15 mouse cellular contexts compared by ENCODE assay signal in the genomic region with DNA sequence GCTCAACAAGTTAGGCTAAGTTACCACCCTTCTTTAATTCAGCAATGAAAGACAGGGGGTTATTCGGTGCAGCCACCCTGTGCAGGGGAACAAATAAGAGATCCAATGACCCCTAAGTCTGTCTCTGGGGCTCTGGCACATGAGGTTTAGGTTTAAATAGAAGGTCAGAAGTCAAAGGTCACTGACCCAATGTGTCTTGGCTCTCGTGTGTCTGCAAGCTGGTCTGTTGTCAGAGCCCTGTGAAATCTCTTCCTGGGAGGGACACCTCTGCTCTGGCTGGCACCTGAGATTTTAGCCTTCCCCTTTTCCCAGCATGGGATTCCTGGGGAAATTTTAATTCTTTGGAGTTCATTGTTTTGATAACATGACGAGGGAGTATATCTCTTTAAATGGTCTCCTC. TPM values are rescaled to one million over a fixed set of nuclear protein-coding genes. Genes with fewer than 3 reads are reported as not detected.
DNase-seq lines count a peak whose midpoint lies in the region; ATAC-seq and TF ChIP-seq lines count a peak whose summit lies in the region.
"Had no signal": no experiment of that assay in that cellular context is flagged by ENCODE, and none has a peak within 500 bp of the region (broad histone marks: within the 10 kb centered on the region; RNA-seq: fewer than 3 reads in every experiment).

No protein-coding gene starts in this region.

- peak overlapping the region; percentile 68 for H3K27ac ChIP-seq in gastrocnemius, adult 2 months
- peak overlapping the region; percentile 61 for H3K27ac ChIP-seq in midbrain, embryonic 10.5 days (replicated peaks)
- no peak overlapping the region for H3K27ac ChIP-seq in midbrain, embryonic 13.5 days
- peak overlapping the region; percentile 61; the same call in 1 of the 2 replicates for H3K27ac ChIP-seq in limb, embryonic 14.5 days (replicated peaks; ENCODE audit: low read depth, low read length)
- H3K27ac ChIP-seq: hindbrain, embryonic 15.5 days; midbrain, embryonic 12.5 days had no signal

- H3K27me3 ChIP-seq in midbrain, embryonic 10.5 days (ENCODE audit: low read depth, poor library complexity, severe bottlenecking) = no peaks in the 10 kb centered on the region
- H3K27me3 ChIP-seq in midbrain, embryonic 13.5 days = no peaks in the 10 kb centered on the region
- no peaks in the 10 kb centered on the region for H3K27me3 ChIP-seq in limb, embryonic 14.5 days (ENCODE audit: control insufficient read depth, insufficient read depth, low read length)
- H3K27me3 ChIP-seq: hindbrain, embryonic 15.5 days; midbrain, embryonic 12.5 days had no signal

- DNase-seq in gastrocnemius, adult 2 months = no peak
- no peak for DNase-seq in gastrocnemius, postnatal 36 days
- peak; percentile 25 for DNase-seq in midbrain, embryonic 10.5 days (ENCODE audit: low spot score)
- no peak for DNase-seq in limb, embryonic 14.5 days (ENCODE audit: low spot score)
- no peak for DNase-seq in left cerebral cortex, postnatal 4 days
- DNase-seq in urinary bladder, postnatal 36 days (ENCODE audit: low spot score in 2 of 2) = no peak
- no peak for DNase-seq in layer of hippocampus, postnatal 36 days
- DNase-seq: adrenal gland, postnatal 25 days; cerebellum, adult 2 months; kidney, postnatal 4 days; lung, adult 2 months had no signal

- TF ChIP-seq POLR2A in limb, embryonic 14.5 days (IDR thresholded peaks at IDR 0.05; ENCODE audit: borderline replicate concordance, extremely low read depth, insufficient read depth, insufficient read length) = no peak

- H3K36me3 ChIP-seq in midbrain, embryonic 10.5 days = peaks cover 18% of the 10 kb centered on the region
- H3K36me3 ChIP-seq in midbrain, embryonic 13.5 days = peaks cover 9% of the 10 kb centered on the region; the same call in 1 of the 2 replicates
- H3K36me3 ChIP-seq in limb, embryonic 14.5 days (ENCODE audit: control insufficient read depth, insufficient read depth, low read length) = peaks cover 11% of the 10 kb centered on the region

- WGBS in midbrain, embryonic 10.5 days = 5% methylated on average over 3 of the region's 3 CpGs
- WGBS in midbrain, embryonic 13.5 days = 14% methylated on average over 3 of the region's 3 CpGs
- WGBS in limb, embryonic 14.5 days = 21% methylated on average over 3 of the region's 3 CpGs

- H3K4me1 ChIP-seq in midbrain, embryonic 10.5 days = peaks cover 66% of the 10 kb centered on the region
- peaks cover 49% of the 10 kb centered on the region for H3K4me1 ChIP-seq in midbrain, embryonic 13.5 days (replicated peaks)
- peaks cover 39% of the 10 kb centered on the region for H3K4me1 ChIP-seq in limb, embryonic 14.5 days (ENCODE audit: control insufficient read depth, insufficient read depth, low read length)

- H3K4me3 ChIP-seq in gastrocnemius, adult 2 months = no peak overlapping the region
- H3K4me3 ChIP-seq in midbrain, embryonic 10.5 days = no peak overlapping the region
- no peak overlapping the region for H3K4me3 ChIP-seq in midbrain, embryonic 13.5 days (replicated peaks)
- H3K4me3 ChIP-seq in limb, embryonic 14.5 days (replicated peaks; ENCODE audit: low read length) = no peak overlapping the region
- H3K4me3 ChIP-seq: hindbrain, embryonic 15.5 days; midbrain, embryonic 12.5 days had no signal

- no peak overlapping the region for H3K9ac ChIP-seq in midbrain, embryonic 13.5 days (replicated peaks)
- no peak overlapping the region for H3K9ac ChIP-seq in limb, embryonic 14.5 days (ENCODE audit: low read depth, low read length, severe bottlenecking)
- H3K9ac ChIP-seq: hindbrain, embryonic 15.5 days; midbrain, embryonic 12.5 days had no signal

- H3K9me3 ChIP-seq in midbrain, embryonic 10.5 days (replicated peaks) = no peaks in the 10 kb centered on the region
- H3K9me3 ChIP-seq in midbrain, embryonic 13.5 days = no peaks in the 10 kb centered on the region
- H3K9me3 ChIP-seq in limb, embryonic 14.5 days (ENCODE audit: control insufficient read depth, low read length) = no peaks in the 10 kb centered on the region
- H3K9me3 ChIP-seq: hindbrain, embryonic 15.5 days; midbrain, embryonic 12.5 days had no signal

- H3K4me2 ChIP-seq in midbrain, embryonic 13.5 days (replicated peaks) = no peak overlapping the region
- H3K4me2 ChIP-seq in limb, embryonic 14.5 days (replicated peaks; ENCODE audit: low read depth, low read length, severe bottlenecking) = no peak overlapping the region
- H3K4me2 ChIP-seq: hindbrain, embryonic 15.5 days; midbrain, embryonic 12.5 days had no signal

- intact Hi-C loops in gastrocnemius, adult 2 months (cut with DNase I) = no loop called here
- intact Hi-C loops in gastrocnemius, postnatal 36 days (cut with DNase I) = no loop called here
- intact Hi-C loops in left cerebral cortex, postnatal 4 days (cut with DNase I) = no loop called here

- TF ChIP-seq CTCF in gastrocnemius, adult 2 months (IDR thresholded peaks at IDR 0.05) = no peak

- no peak for ATAC-seq in midbrain, embryonic 13.5 days
- ATAC-seq in limb, embryonic 14.5 days (ENCODE audit: low FRiP score, low read depth) = no peak

RNA-seq across cellular contexts. Expression of gene Eef2k, which starts 19.6 kb away (rescaled TPM):
- 10 to 100 TPM; 53.1 to 88.8 TPM for total RNA-seq in gastrocnemius, adult 2 months (2021)
- total RNA-seq in gastrocnemius, postnatal 36 days (2021) = 10 to 100 TPM; 55.7 to 60.3 TPM
- 24.0 and 26.1 TPM in 2 replicates for polyA plus RNA-seq in midbrain, embryonic 10.5 days (2016; fragmentation: Nextera tagmentation; extraction: Ambion mirVana)
- 23.9 and 26.4 TPM in 2 replicates for polyA plus RNA-seq in midbrain, embryonic 13.5 days (2015; fragmentation: Nextera tagmentation; extraction: Ambion mirVana)
- 37.5 and 39.9 TPM in 2 replicates for polyA plus RNA-seq in limb, embryonic 14.5 days (2012; rRNA removed)
- 22.4 and 23.9 TPM in 2 replicates for polyA plus RNA-seq in limb, embryonic 14.5 days (2014; fragmentation: Nextera tagmentation; extraction: Ambion mirVana)
- total RNA-seq in left cerebral cortex, postnatal 4 days (2021) = 10 to 100 TPM; 74.3 to 74.6 TPM
- 10 to 100 TPM; 24.8 to 26.7 TPM for total RNA-seq in layer of hippocampus, postnatal 36 days (2021)

RNA-seq across cellular contexts. Expression of gene Gm5737, which starts 50.0 kb away (rescaled TPM):
- total RNA-seq in gastrocnemius, adult 2 months (2021) = under 1 TPM; 0.31 to 0.42 TPM
- total RNA-seq in gastrocnemius, postnatal 36 days (2021) = under 1 TPM; 0.32 to 0.61 TPM
- not detected in 2 replicates for polyA plus RNA-seq in midbrain, embryonic 10.5 days (2016; fragmentation: Nextera tagmentation; extraction: Ambion mirVana)
- not detected in 2 replicates for polyA plus RNA-seq in midbrain, embryonic 13.5 days (2015; fragmentation: Nextera tagmentation; extraction: Ambion mirVana)
- polyA plus RNA-seq in limb, embryonic 14.5 days (2012; rRNA removed) = not detected in 2 replicates
- polyA plus RNA-seq in limb, embryonic 14.5 days (2014; fragmentation: Nextera tagmentation; extraction: Ambion mirVana) = not detected in 2 replicates
- under 1 TPM; 0.28 to 0.40 TPM for total RNA-seq in left cerebral cortex, postnatal 4 days (2021)
- not detected for total RNA-seq in layer of hippocampus, postnatal 36 days (2021)
- total RNA-seq: adrenal gland, postnatal 25 days had no signal
- polyA plus RNA-seq: midbrain, embryonic 12.5 days; neural tube, embryonic 14.5 days had no signal

RNA-seq across cellular contexts. Expression of gene Polr3e, which starts 55.3 kb away (rescaled TPM):
- total RNA-seq in gastrocnemius, adult 2 months (2021) = 10 to 100 TPM in 1 of 2 experiments, 1 to 10 TPM in 1; 8.8 to 11.0 TPM
- 10 to 100 TPM; 10.7 to 11.4 TPM for total RNA-seq in gastrocnemius, postnatal 36 days (2021)
- 38.2 and 41.0 TPM in 2 replicates for polyA plus RNA-seq in midbrain, embryonic 10.5 days (2016; fragmentation: Nextera tagmentation; extraction: Ambion mirVana)
- polyA plus RNA-seq in midbrain, embryonic 13.5 days (2015; fragmentation: Nextera tagmentation; extraction: Ambion mirVana) = 24.6 and 27.7 TPM in 2 replicates
- polyA plus RNA-seq in limb, embryonic 14.5 days (2012; rRNA removed) = 36.3 and 38.8 TPM in 2 replicates
- polyA plus RNA-seq in limb, embryonic 14.5 days (2014; fragmentation: Nextera tagmentation; extraction: Ambion mirVana) = 25.8 and 26.2 TPM in 2 replicates
- 10 to 100 TPM; 37.9 to 38.1 TPM for total RNA-seq in left cerebral cortex, postnatal 4 days (2021)
- total RNA-seq in layer of hippocampus, postnatal 36 days (2021) = 10 to 100 TPM; 25.7 to 26.6 TPM
